Mouse (Mus musculus) MEL (cell line): Measurements from ENCODE around the gene Cep104.

Experiments used
- CHD1 ChIP-seq: IDR thresholded peaks from 2 replicates; pipeline ENCODE4 v1.6.1; 2012; ENCODE audit warnings: low read depth, mild to moderate bottlenecking, inconsistent platforms, low read length, improper control_type of control experiment
- CTCF ChIP-seq, 3 experiments: IDR thresholded peaks in 2 of 3; conservative IDR thresholded peaks in 1 of 3; 2 replicates each; pipeline ENCODE4 v1.5.1; 2011 to 2012; ENCODE audit warnings: low read length in 3 of 3, low read depth in 2 of 3, mild to moderate bottlenecking in 2 of 3, improper control_type of control experiment in 1 of 3, inconsistent platforms in 1 of 3, mixed read lengths in 1 of 3, moderate library complexity in 1 of 3; ENCODE audit not compliant: control insufficient read depth in 1 of 3, insufficient read depth in 1 of 3, poor library complexity in 1 of 3, severe bottlenecking in 1 of 3
- EP300 ChIP-seq, 2 experiments: IDR thresholded peaks; 2 replicates each; pipeline ENCODE4 v1.6.1; 2011; ENCODE audit warnings: improper control_type of control experiment in 2 of 2, low read length in 2 of 2, low read depth in 1 of 2, mild to moderate bottlenecking in 1 of 2
- ETS1 ChIP-seq: IDR thresholded peaks from 2 replicates; pipeline ENCODE4 v1.6.1; 2012; ENCODE audit warnings: low read depth, mild to moderate bottlenecking, inconsistent platforms, low read length, improper control_type of control experiment, moderate library complexity
- GATA1 ChIP-seq: IDR thresholded peaks from 2 replicates; pipeline ENCODE4 v1.6.1; 2011; ENCODE audit warnings: low read depth, low read length, improper control_type of control experiment
- MAFK ChIP-seq: IDR thresholded peaks from 2 replicates; pipeline ENCODE4 v1.6.1; 2011; ENCODE audit warnings: low read depth, mild to moderate bottlenecking, low read length, improper control_type of control experiment, borderline replicate concordance
- NELFE ChIP-seq: IDR thresholded peaks from 2 replicates; pipeline ENCODE4 v1.6.1; 2011; ENCODE audit warnings: low read depth, low read length, improper control_type of control experiment
- POLR2A ChIP-seq, 2 experiments: IDR thresholded peaks; 2 replicates each; pipeline ENCODE4 v1.6.1; 2011 to 2012; ENCODE audit warnings: low read length in 2 of 2, mild to moderate bottlenecking in 2 of 2, control low read depth in 1 of 2, improper control_type of control experiment in 1 of 2, low read depth in 1 of 2, moderate library complexity in 1 of 2; ENCODE audit not compliant: control insufficient read depth in 1 of 2, insufficient read depth in 1 of 2, poor library complexity in 1 of 2
- RAD21 ChIP-seq: IDR thresholded peaks from 2 replicates; pipeline ENCODE4 v1.6.1; 2011; ENCODE audit warnings: mild to moderate bottlenecking, low read depth, low read length, improper control_type of control experiment
- SMC3 ChIP-seq: IDR thresholded peaks from 2 replicates; pipeline ENCODE4 v1.6.1; 2011; ENCODE audit warnings: low read depth, low read length, improper control_type of control experiment
- TBP ChIP-seq: IDR thresholded peaks from 2 replicates; pipeline ENCODE4 v1.8.0; 2011; ENCODE audit warnings: low read depth, low read length, improper control_type of control experiment
- TCF12 ChIP-seq: IDR thresholded peaks from 2 replicates; pipeline ENCODE4 v1.6.1; 2014; ENCODE audit warnings: low read depth, mild to moderate bottlenecking, inconsistent platforms, low read length, improper control_type of control experiment, moderate library complexity
- USF1 ChIP-seq: IDR thresholded peaks from 2 replicates; pipeline ENCODE4 v1.6.1; 2014; ENCODE audit warnings: low read depth, mild to moderate bottlenecking, inconsistent platforms, low read length, improper control_type of control experiment, moderate library complexity
- ZKSCAN1 ChIP-seq: IDR thresholded peaks from 2 replicates; pipeline ENCODE4 v1.6.1; 2012; ENCODE audit warnings: low read depth, mild to moderate bottlenecking, inconsistent platforms, low read length, improper control_type of control experiment, moderate library complexity

GRCm38 (mm10) chr4:154015476-154015875 is 40.5 kb downstream of the Cep104 start:
- no peak for TF ChIP-seq POLR2A (IDR thresholded peaks at IDR 0.05; ENCODE audit: control insufficient read depth in 1 of 2, insufficient read depth in 1 of 2, low read depth in 1 of 2, low read length in 2 of 2, poor library complexity in 1 of 2)
- no peak for TF ChIP-seq CTCF (IDR thresholded peaks at IDR 0.05 in 2 of 3, conservative IDR thresholded peaks at IDR 0.05 in 1 of 3; ENCODE audit: control insufficient read depth in 1 of 3, insufficient read depth in 1 of 3, low read depth in 2 of 3, low read length in 3 of 3, poor library complexity in 1 of 3, severe bottlenecking in 1 of 3)
- no peak for TF ChIP-seq MAFK
- no peak for TF ChIP-seq SMC3
- no peak for TF ChIP-seq EP300 (IDR thresholded peaks at IDR 0.05; ENCODE audit: low read depth in 1 of 2, low read length in 2 of 2)
- no peak for TF ChIP-seq ETS1
- TF ChIP-seq USF1 = no peak
- TF ChIP-seq RAD21 = no peak
- TF ChIP-seq TBP = no peak
- TF ChIP-seq ZKSCAN1 = no peak
- no peak for TF ChIP-seq GATA1
- no peak for TF ChIP-seq NELFE
- no peak for TF ChIP-seq TCF12
- no peak for TF ChIP-seq CHD1
